Mouse (Mus musculus): Measurements from ENCODE around the gene Cnot3. TPM values are rescaled to one million over a fixed set of nuclear protein-coding genes. Genes with fewer than 3 reads are reported as not detected.
"Not testable (repeated sequence)": the region's sequence is repeated elsewhere in the genome, so short reads cannot be mapped to it uniquely, and the experiment has no call there.

Cnot3 gene
- 10 to 100 TPM; 49.6 to 68.5 (median 58.8) TPM for total RNA-seq (2022)

- DNase-seq (ENCODE audit: low spot score in 2 of 2) = peak; percentile 100
These were observed at the start of gene Cnot3 for GRCm38 (mm10) chr7:3644672-3645487. Gene Cnot3 (plus strand): TSS chr7:3645268.

GRCm38 (mm10) chr7:3597755-3598154 lies 47.3 kb upstream of the Cnot3 start:
- not testable (repeated sequence) for DNase-seq (ENCODE audit: low spot score in 2 of 2)

- peak; percentile 49 to 73 for DNase-seq (ENCODE audit: low spot score in 2 of 2)
These were observed 43.9 kb upstream of the Cnot3 start for GRCm38 (mm10) chr7:3601119-3601518.

- no peak for DNase-seq (ENCODE audit: low spot score in 2 of 2)
These were observed 38.3 kb upstream of the Cnot3 start for GRCm38 (mm10) chr7:3606798-3607197.

GRCm38 (mm10) chr7:3607391-3607790 lies 37.7 kb upstream of the Cnot3 start:
- no peak for DNase-seq (ENCODE audit: low spot score in 2 of 2)

- no peak for DNase-seq (ENCODE audit: low spot score in 2 of 2)
These were observed 36.4 kb upstream of the Cnot3 start for GRCm38 (mm10) chr7:3608668-3609067.

- DNase-seq (ENCODE audit: low spot score in 2 of 2) = no peak
These were observed 36.0 kb upstream of the Cnot3 start for GRCm38 (mm10) chr7:3609082-3609481.

- no peak for DNase-seq (ENCODE audit: low spot score in 2 of 2)
These were observed 34.6 kb upstream of the Cnot3 start for GRCm38 (mm10) chr7:3610437-3610836.

GRCm38 (mm10) chr7:3611006-3611405 lies 34.1 kb upstream of the Cnot3 start:
- no peak for DNase-seq (ENCODE audit: low spot score in 2 of 2)

GRCm38 (mm10) chr7:3614021-3614420 lies 31.0 kb upstream of the Cnot3 start:
- DNase-seq (ENCODE audit: low spot score in 2 of 2) = no peak

GRCm38 (mm10) chr7:3616057-3616388 lies 29.0 kb upstream of the Cnot3 start, which contains the start of gene Oscar:
Gene Oscar (minus strand): TSS chr7:3616157.
- no peak for DNase-seq (ENCODE audit: low spot score in 2 of 2)

- peak; percentile 41 to 50 for DNase-seq (ENCODE audit: low spot score in 2 of 2)
These were observed 28.5 kb upstream of the Cnot3 start for GRCm38 (mm10) chr7:3616389-3617241.

GRCm38 (mm10) chr7:3617242-3617995 lies 27.6 kb upstream of the Cnot3 start, which contains the start of gene Ndufa3:
Gene Ndufa3 (plus strand): TSS chr7:3617373.
- DNase-seq (ENCODE audit: low spot score in 2 of 2) = peak; percentile 83 to 87

- DNase-seq (ENCODE audit: low spot score in 2 of 2) = no peak
These were observed 16.0 kb upstream of the Cnot3 start for GRCm38 (mm10) chr7:3629030-3629429.

- DNase-seq (ENCODE audit: low spot score in 2 of 2) = peak; percentile 93 to 95
These were observed 15.3 kb upstream of the Cnot3 start, which contains the start of the genes Tfpt and Prpf31 for GRCm38 (mm10) chr7:3629543-3630477. Gene Tfpt (minus strand): TSS chr7:3629929. Gene Prpf31 (plus strand): TSS chr7:3629985.

- no peak for DNase-seq (ENCODE audit: low spot score in 2 of 2)
These were observed 14.6 kb upstream of the Cnot3 start for GRCm38 (mm10) chr7:3630478-3630815.

- no peak for DNase-seq (ENCODE audit: low spot score in 2 of 2)
These were observed 1.7 kb upstream of the Cnot3 start for GRCm38 (mm10) chr7:3643412-3643811.

- no peak for DNase-seq (ENCODE audit: low spot score in 2 of 2)
These were observed 1.2 kb upstream of the Cnot3 start for GRCm38 (mm10) chr7:3643843-3644242.

GRCm38 (mm10) chr7:3644348-3644671 lies 758 bp upstream of the Cnot3 start:
- DNase-seq (ENCODE audit: low spot score in 2 of 2) = no peak

- peak in 1 of 2 experiments; percentile 37 for DNase-seq (ENCODE audit: low spot score in 2 of 2)
These were observed 489 bp downstream of the Cnot3 start for GRCm38 (mm10) chr7:3645488-3646025.

Measured in layer of hippocampus, adult 8-10 months (tissue).